Mouse (Mus musculus) granulocyte monocyte progenitor cell, adult 5-6 weeks (primary cell): Measurements from ENCODE around the gene Tusc2. TPM values are rescaled to one million over a fixed set of nuclear protein-coding genes. Genes with fewer than 3 reads are reported as not detected.

ENCODE experiments used
- ATAC-seq: replicated peaks from 2 replicates; pipeline ENCODE4 v1.8.0; 2016; ENCODE audit warnings: mild to moderate bottlenecking, moderate TSS enrichment, inconsistent platforms; ENCODE audit not compliant: poor library complexity, severe bottlenecking
- total RNA-seq, 2 experiments: library from RNA; stranded (forward) in 1 of 2; stranded (reverse) in 1 of 2; fragments of 200-712, 200-1000 nt in 1 of 2; fragments of >200 nt in 1 of 2; fragmentation: Nextera tagmentation in 1 of 2; gene quantifications; 2 replicates each; pipeline ENCODE4 v1.2.3; 2014 to 2017

Tusc2 gene
- total RNA-seq, 2 experiments from 2014 or later = 13.2 to 34.5 TPM

- no peak for ATAC-seq
Measured at GRCm38 (mm10) chr9:107582509-107583062, 19.5 kb downstream of the Tusc2 start.

- no peak for ATAC-seq
Measured at GRCm38 (mm10) chr9:107583174-107583573, 20.1 kb downstream of the Tusc2 start.

GRCm38 (mm10) chr9:107586504-107586903 lies 23.4 kb downstream of the Tusc2 start:
- no peak for ATAC-seq

- peak; percentile 94 for ATAC-seq
Measured at GRCm38 (mm10) chr9:107586974-107587832, 24.1 kb downstream of the Tusc2 start, which contains the start of gene Ifrd2. Gene Ifrd2 (plus strand): TSS chr9:107587642.

GRCm38 (mm10) chr9:107587833-107588639 lies 25.0 kb downstream of the Tusc2 start:
- ATAC-seq = peak; percentile 26

- ATAC-seq = no peak
Measured at GRCm38 (mm10) chr9:107590058-107590772, 27.2 kb downstream of the Tusc2 start.

- no peak for ATAC-seq
Measured at GRCm38 (mm10) chr9:107590773-107591060, 27.7 kb downstream of the Tusc2 start.

GRCm38 (mm10) chr9:107593101-107593976 lies 30.3 kb downstream of the Tusc2 start:
- ATAC-seq = peak; percentile 47

- ATAC-seq = no peak
Measured at GRCm38 (mm10) chr9:107594281-107595062, 31.4 kb downstream of the Tusc2 start.

GRCm38 (mm10) chr9:107596619-107597569 lies 33.8 kb downstream of the Tusc2 start:
- no peak for ATAC-seq

GRCm38 (mm10) chr9:107598385-107598784 lies 35.3 kb downstream of the Tusc2 start:
- no peak for ATAC-seq

GRCm38 (mm10) chr9:107599433-107599832 lies 36.4 kb downstream of the Tusc2 start:
- no peak for ATAC-seq

GRCm38 (mm10) chr9:107599842-107600241 lies 36.8 kb downstream of the Tusc2 start:
- ATAC-seq = no peak

- ATAC-seq = no peak
Measured at GRCm38 (mm10) chr9:107600745-107601144, 37.7 kb downstream of the Tusc2 start.

- no peak for ATAC-seq
Measured at GRCm38 (mm10) chr9:107601275-107601674, 38.2 kb downstream of the Tusc2 start.

- ATAC-seq = peak; percentile 86
Measured at GRCm38 (mm10) chr9:107602068-107602648, 39.1 kb downstream of the Tusc2 start.

- no peak for ATAC-seq
Measured at GRCm38 (mm10) chr9:107603251-107603650, 40.2 kb downstream of the Tusc2 start.
